Mouse (Mus musculus) ES-Bruce4 (cell line): ENCODE measurements at regions not wholly inside any gene's neighbourhood (a gene's known extent, or its start where the extent isn't known, plus 50 kb on each side); places are given as distances from the start of the nearest gene placed in this dataset.

Experiments used
- H3K27ac ChIP-seq: 2 replicates; pipeline ENCODE4 v1.5.1; 2012; ENCODE audit warnings: low read length, inconsistent platforms; ENCODE audit not compliant: insufficient read depth
- H3K27me3 ChIP-seq: 2 replicates; pipeline ENCODE4 v1.6.1; 2012; ENCODE audit warnings: mild to moderate bottlenecking, low read length, inconsistent platforms; ENCODE audit not compliant: control insufficient read depth, poor library complexity, insufficient read depth, severe bottlenecking
- H3K36me3 ChIP-seq: 2 replicates; pipeline ENCODE4 v1.6.1; 2012; ENCODE audit warnings: inconsistent platforms, mild to moderate bottlenecking, low read length, moderate library complexity; ENCODE audit not compliant: control insufficient read depth, poor library complexity, insufficient read depth, severe bottlenecking
- H3K4me1 ChIP-seq: one replicate; pipeline ENCODE4 v1.8.1; 2011; ENCODE audit warnings: low read length; ENCODE audit not compliant: control insufficient read depth, insufficient read depth
- H3K4me3 ChIP-seq: 2 replicates; pipeline ENCODE4 v1.5.1; 2011; ENCODE audit warnings: low read depth, mild to moderate bottlenecking, low read length
- H3K9ac ChIP-seq: 2 replicates; pipeline ENCODE4 v1.6.1; 2012; ENCODE audit warnings: low read depth, mild to moderate bottlenecking, inconsistent platforms; ENCODE audit not compliant: poor library complexity, severe bottlenecking
- H3K9me3 ChIP-seq: replicated peaks from 2 replicates; pipeline ENCODE4 v1.6.1; 2012; ENCODE audit warnings: mild to moderate bottlenecking, low read length, inconsistent platforms; ENCODE audit not compliant: control insufficient read depth, poor library complexity, insufficient read depth, severe bottlenecking
- CTCF ChIP-seq: IDR thresholded peaks from one replicate; pipeline ENCODE4 v1.8.1; 2011; ENCODE audit warnings: low read depth, low read length
- EP300 ChIP-seq: IDR thresholded peaks from 2 replicates; pipeline ENCODE4 v1.6.1; 2011; ENCODE audit warnings: low read depth, low read length; ENCODE audit not compliant: insufficient read depth
- POLR2A ChIP-seq: IDR thresholded peaks from one replicate; pipeline ENCODE4 v1.8.1; 2011; ENCODE audit warnings: low read length; ENCODE audit not compliant: insufficient read depth

DNA sequence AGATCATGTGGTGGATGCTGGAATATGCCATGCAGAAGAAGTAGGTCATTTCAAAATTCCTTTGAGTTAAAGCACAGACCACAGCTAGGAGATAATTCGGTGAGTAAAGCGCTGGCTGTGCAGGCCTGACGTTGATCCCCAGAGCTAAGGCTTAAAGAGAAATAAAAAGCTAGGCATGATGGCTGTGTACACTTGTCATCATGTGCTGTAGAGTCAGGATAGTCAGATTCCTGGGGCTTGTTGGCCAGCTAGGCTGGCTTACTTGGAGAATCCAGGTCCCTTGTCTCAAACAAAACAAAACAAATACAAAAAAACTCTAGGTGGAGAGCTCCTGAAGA lies 70.7 kb downstream of the Dact1 start:
- no peaks in the 10 kb centered on the region for H3K27me3 ChIP-seq
- TF ChIP-seq CTCF (no peak), POLR2A (no peak), EP300 (no peak)
- no peaks in the 10 kb centered on the region for H3K4me1 ChIP-seq
- H3K36me3 ChIP-seq = no peaks in the 10 kb centered on the region
- H3K9ac ChIP-seq = no peak overlapping the region
- no peak overlapping the region for H3K27ac ChIP-seq
- no peaks in the 10 kb centered on the region for H3K9me3 ChIP-seq
- H3K4me3 ChIP-seq = no peak overlapping the region

DNA sequence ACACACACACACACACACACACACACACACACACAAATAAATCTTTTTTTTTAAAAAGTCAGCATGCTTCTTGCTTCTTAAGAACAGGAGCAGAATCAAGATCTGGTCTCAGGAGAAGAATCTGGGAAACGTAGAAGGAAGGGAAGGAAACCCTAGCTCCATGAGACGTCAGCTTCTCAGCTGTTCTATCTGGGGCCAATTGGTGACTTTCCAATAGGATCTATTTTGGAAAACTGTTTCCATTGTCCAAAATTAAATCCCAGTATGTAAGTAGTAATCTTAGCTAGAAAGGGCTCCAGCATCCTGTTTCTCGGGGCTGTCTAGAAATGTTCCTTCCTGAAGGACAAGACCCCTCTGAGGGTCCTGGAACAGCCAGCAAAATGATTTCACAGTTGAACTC lies 76.6 kb downstream of the Dact1 start:
- H3K27me3 ChIP-seq = no peaks in the 10 kb centered on the region
- TF ChIP-seq EP300 (no peak), POLR2A (no peak), CTCF (no peak)
- no peaks in the 10 kb centered on the region for H3K4me1 ChIP-seq
- no peak overlapping the region for H3K9ac ChIP-seq
- H3K4me3 ChIP-seq = no peak overlapping the region
- H3K27ac ChIP-seq = no peak overlapping the region
- no peaks in the 10 kb centered on the region for H3K36me3 ChIP-seq
- no peaks in the 10 kb centered on the region for H3K9me3 ChIP-seq

DNA sequence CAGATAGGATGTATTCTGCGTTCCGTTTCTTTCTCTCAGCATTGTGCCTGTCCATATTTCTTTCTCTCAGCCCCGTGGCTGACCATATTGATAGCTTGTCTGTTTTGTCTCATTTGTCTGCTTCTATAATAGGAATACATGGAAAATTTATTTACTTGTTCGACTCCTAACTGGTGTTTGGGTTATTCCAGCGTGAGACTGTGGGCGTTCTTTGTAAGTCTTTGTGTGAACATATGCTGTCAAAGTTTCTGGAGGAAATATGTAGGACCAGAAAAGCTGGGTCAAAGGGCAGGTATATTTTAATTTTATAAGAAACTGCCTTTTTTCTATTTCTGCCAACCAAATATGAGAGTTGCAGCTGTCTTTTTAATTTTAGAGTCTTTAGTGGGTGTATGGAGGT lies 81.8 kb downstream of the Dact1 start:
- Histone ChIP-seq H3K4me3 (no peak overlapping the region), H3K9me3 (no peaks in the 10 kb centered on the region), H3K4me1 (no peaks in the 10 kb centered on the region), H3K27ac (no peak overlapping the region), H3K9ac (no peak overlapping the region), H3K36me3 (no peaks in the 10 kb centered on the region), H3K27me3 (no peaks in the 10 kb centered on the region)
- TF ChIP-seq POLR2A (no peak), EP300 (no peak), CTCF (no peak)

DNA sequence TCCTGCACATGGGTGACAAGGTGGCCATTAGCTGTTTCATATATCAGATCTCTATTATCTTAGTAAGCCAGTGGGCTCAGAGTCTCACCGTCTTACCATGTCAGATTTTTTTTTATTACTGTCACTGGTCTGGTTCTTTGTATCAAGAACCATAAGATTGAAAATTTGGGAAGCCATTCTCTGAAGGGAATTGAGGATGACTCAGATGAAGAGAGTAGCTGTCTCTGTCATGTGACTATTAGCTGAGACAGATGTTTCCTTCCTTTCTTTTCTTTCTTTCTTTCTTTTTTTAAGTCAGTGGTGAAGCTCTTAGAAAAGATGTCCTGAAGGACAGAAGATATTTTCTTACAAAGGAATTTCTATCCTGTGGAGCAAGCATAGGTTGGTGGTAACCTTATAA lies 84.1 kb downstream of the Dact1 start:
- Histone ChIP-seq H3K9me3 (no peaks in the 10 kb centered on the region), H3K4me1 (no peaks in the 10 kb centered on the region), H3K36me3 (no peaks in the 10 kb centered on the region), H3K9ac (no peak overlapping the region), H3K4me3 (no peak overlapping the region), H3K27me3 (no peaks in the 10 kb centered on the region), H3K27ac (no peak overlapping the region)
- no peak for TF ChIP-seq EP300
- no peak for TF ChIP-seq CTCF
- TF ChIP-seq POLR2A = no peak

DNA sequence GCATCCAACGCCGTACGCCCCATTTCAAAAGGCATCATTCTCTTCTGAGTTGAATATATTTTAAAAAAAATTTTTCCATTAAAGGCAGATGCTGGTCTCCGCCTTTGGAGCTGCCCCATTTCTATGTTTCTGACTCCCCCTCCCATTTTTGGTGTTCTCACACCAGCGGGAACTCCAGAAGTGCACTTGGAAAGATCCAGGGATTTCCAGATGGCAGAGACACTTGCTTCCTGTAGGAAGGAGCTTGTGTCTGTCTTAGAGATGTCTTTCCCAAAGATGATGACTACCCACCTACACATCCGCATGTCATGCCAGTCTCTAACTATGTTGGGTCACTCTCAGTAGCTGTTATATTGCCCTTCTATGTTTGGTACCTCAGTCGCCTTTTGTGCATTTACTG lies 87.8 kb downstream of the Dact1 start:
- Histone ChIP-seq H3K9ac (no peak overlapping the region), H3K4me3 (no peak overlapping the region), H3K27ac (no peak overlapping the region), H3K4me1 (no peaks in the 10 kb centered on the region), H3K9me3 (no peaks in the 10 kb centered on the region), H3K36me3 (no peaks in the 10 kb centered on the region), H3K27me3 (no peaks in the 10 kb centered on the region)
- no peak for TF ChIP-seq CTCF

DNA sequence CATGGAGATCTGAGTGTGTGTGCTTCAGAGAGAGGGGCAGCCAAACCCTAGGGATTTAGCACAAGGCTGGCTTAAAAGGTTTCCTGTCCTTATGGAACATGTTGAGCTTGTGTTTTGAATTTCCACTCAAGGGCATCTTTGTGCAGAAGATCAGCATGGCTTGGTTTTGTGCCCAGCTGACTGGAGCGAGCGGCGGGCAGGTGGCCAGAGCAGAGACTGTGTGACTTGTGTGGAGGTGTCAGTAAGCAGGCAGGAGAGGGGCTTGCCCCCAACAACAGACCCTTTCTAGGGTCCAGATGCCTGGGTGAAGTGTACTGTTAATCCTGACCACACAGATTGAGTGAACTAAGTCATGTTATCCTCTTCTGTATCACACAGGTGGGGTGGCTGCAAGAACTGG lies 89.0 kb downstream of the Dact1 start:
- no peak overlapping the region for H3K4me3 ChIP-seq
- no peak overlapping the region for H3K27ac ChIP-seq
- no peak for TF ChIP-seq CTCF
- no peak for TF ChIP-seq EP300
- no peak for TF ChIP-seq POLR2A
- H3K27me3 ChIP-seq = no peaks in the 10 kb centered on the region
- no peak overlapping the region for H3K9ac ChIP-seq
- no peaks in the 10 kb centered on the region for H3K9me3 ChIP-seq
- H3K4me1 ChIP-seq = no peaks in the 10 kb centered on the region
- H3K36me3 ChIP-seq = no peaks in the 10 kb centered on the region
